Mouse (Mus musculus) midbrain, embryonic 11.5 days (tissue): ENCODE data around the gene Kdm6b. TPM values are rescaled to one million over a fixed set of nuclear protein-coding genes. Genes with fewer than 3 reads are reported as not detected.

Experiments
- ATAC-seq: fragments of 200-750 bp; cut with Nextera tagmentation; 2 replicates; pipeline ENCODE4 v1.8.0; 2017; ENCODE audit warnings: moderate TSS enrichment, moderate library complexity; ENCODE audit not compliant: low FRiP score
- DNase-seq: peaks from one replicate; pipeline ENCODE4 v3.0.0; 2015; ENCODE audit warnings: low spot score; ENCODE audit errors: missing footprints
- H3K27ac ChIP-seq: fragments of 300-500 bp; sonication (generic); 2 replicates; pipeline ENCODE4 v1.5.1; 2014; ENCODE audit warnings: low read depth, low read length
- H3K27me3 ChIP-seq: fragments of 300-500 bp; sonication (generic); 2 replicates; pipeline ENCODE4 v1.6.1; 2014; ENCODE audit warnings: mild to moderate bottlenecking, low read length, moderate library complexity, mixed read lengths; ENCODE audit not compliant: control insufficient read depth, insufficient read depth
- H3K36me3 ChIP-seq: fragments of 300-500 bp; sonication (generic); 2 replicates; pipeline ENCODE4 v1.6.1; 2014; ENCODE audit warnings: mild to moderate bottlenecking, low read length, moderate library complexity, mixed read lengths; ENCODE audit not compliant: control insufficient read depth, insufficient read depth
- H3K4me1 ChIP-seq: fragments of 300-500 bp; sonication (generic); 2 replicates; pipeline ENCODE4 v1.6.1; 2014; ENCODE audit warnings: low read length; ENCODE audit not compliant: control insufficient read depth, insufficient read depth
- H3K4me2 ChIP-seq: fragments of 300-500 bp; sonication (generic); 2 replicates; pipeline ENCODE4 v1.6.1; 2014; ENCODE audit warnings: mild to moderate bottlenecking, moderate library complexity
- H3K4me3 ChIP-seq: fragments of 300-500 bp; sonication (generic); 2 replicates; pipeline ENCODE4 v1.5.1; 2014; ENCODE audit warnings: low read depth, low read length
- H3K9ac ChIP-seq: fragments of 300-500 bp; sonication (generic); 2 replicates; pipeline ENCODE4 v1.6.1; 2014; ENCODE audit warnings: low read length
- H3K9me3 ChIP-seq: fragments of 300-500 bp; sonication (generic); 2 replicates; pipeline ENCODE4 v1.6.1; 2016; ENCODE audit warnings: low read length; ENCODE audit not compliant: control insufficient read depth
- WGBS: fragments of 180-500 bp; shearing (Covaris S2); extraction: QIAGEN DNeasy Blood & Tissue Kit; methylation state at CpG from one replicate; pipeline ENCODE4 v1.1.7; 2014; 5-methylcytosine and 5-hydroxymethylcytosine counted together
- polyA plus RNA-seq: library from polyadenylated mRNA; unstranded; fragments of >200 nt; fragmentation: Nextera tagmentation; extraction: Ambion mirVana; gene quantifications from 2 replicates; pipeline ENCODE4 v1.2.1, GENCODE M21; 2014

The Kdm6b gene
- polyA plus RNA-seq, 1 experiment from 2014 or later: 31.7 TPM

DNA sequence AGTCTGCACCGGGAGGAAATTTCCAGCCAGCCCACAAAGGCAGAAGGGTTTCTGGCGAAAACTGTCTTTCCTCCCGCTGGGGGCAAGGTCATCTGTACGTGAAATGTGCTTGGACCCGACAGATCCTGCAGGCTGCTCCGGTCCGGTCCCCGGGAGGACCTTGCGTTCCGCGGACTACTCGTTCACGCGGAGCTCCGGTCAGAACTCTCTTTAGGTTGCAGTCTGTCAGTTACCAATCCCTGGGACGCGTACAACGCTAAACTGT lies 3.5 kb downstream of the Kdm6b start:
- DNase-seq: no peak
- H3K4me1 ChIP-seq: peaks cover 44% of the 10 kb centered on the region
- peaks cover 20% of the 10 kb centered on the region for H3K36me3 ChIP-seq
- no peak for ATAC-seq
- peak overlapping the region; percentile 95 for H3K27ac ChIP-seq
- WGBS: under 1% methylated on average over 18 of the region's 18 CpGs
- H3K4me3 ChIP-seq: peak overlapping the region; percentile 75
- H3K4me2 ChIP-seq: peak overlapping the region; percentile 91
- no peaks in the 10 kb centered on the region for H3K27me3 ChIP-seq
- H3K9ac ChIP-seq: peak overlapping the region; percentile 90
- H3K9me3 ChIP-seq: no peaks in the 10 kb centered on the region

DNA sequence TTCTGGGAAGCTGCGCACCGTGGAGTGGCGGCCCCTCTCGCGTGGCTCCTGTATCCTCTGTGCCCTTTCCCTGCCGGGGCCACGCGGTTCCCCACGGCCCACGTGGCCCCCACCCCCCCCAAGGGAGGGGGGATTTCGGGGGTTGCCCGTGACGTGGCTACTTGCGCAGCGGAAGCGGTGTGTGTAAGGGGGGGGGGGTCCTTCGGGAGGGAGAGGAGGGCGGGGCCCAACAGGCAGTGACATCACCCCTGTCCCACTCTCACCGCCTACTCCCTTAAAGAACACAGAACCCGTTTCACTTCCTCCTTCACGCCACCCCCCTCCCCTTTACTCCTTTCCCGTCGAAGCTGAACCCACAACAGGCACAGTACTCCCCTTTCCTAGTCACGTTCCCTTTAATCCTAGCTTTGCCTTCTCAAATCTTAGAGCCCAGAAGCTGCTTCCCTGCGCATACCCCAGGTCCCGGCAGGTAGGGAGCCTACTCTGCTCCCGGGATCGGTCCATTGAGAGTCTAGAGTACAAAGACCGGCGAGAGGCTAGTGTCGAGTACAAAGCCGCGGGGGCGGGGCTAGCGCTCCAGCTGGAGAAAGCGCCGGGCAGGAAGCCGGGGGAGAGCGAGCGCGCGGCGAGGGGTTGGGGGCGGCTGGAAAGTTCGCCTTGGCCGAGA lies 4.0 kb downstream of the Kdm6b start:
- 1% methylated on average over 39 of the region's 46 CpGs for WGBS

GRCm38 (mm10) chr11:69408541-69409377 lies 4.7 kb downstream of the Kdm6b start:
- Histone ChIP-seq H3K4me2 (peak overlapping the region; percentile 91), H3K4me3 (peak overlapping the region; percentile 75), H3K27me3 (no peaks in the 10 kb centered on the region), H3K9ac (peak overlapping the region; percentile 90), H3K4me1 (peaks cover 32% of the 10 kb centered on the region), H3K27ac (peak overlapping the region; percentile 95), H3K9me3 (no peaks in the 10 kb centered on the region), H3K36me3 (peaks cover 31% of the 10 kb centered on the region)
- DNase-seq (peak; percentile 97), ATAC-seq (peak; percentile 73)
- 0% methylated on average over 33 of the region's 33 CpGs for WGBS

More for the DNA sequence above, 4.0 kb downstream of the Kdm6b start:
- peak overlapping the region; percentile 95 for H3K27ac ChIP-seq
- H3K36me3 ChIP-seq: peaks cover 25% of the 10 kb centered on the region
- no peaks in the 10 kb centered on the region for H3K9me3 ChIP-seq
- H3K4me3 ChIP-seq: peak overlapping the region; percentile 75
- peak; percentile 98 for DNase-seq
- ATAC-seq: peak; percentile 57
- peaks cover 40% of the 10 kb centered on the region for H3K4me1 ChIP-seq
- H3K27me3 ChIP-seq: no peaks in the 10 kb centered on the region
- peak overlapping the region; percentile 91 for H3K4me2 ChIP-seq
- H3K9ac ChIP-seq: peak overlapping the region; percentile 90

GRCm38 (mm10) chr11:69407724-69408004 lies 5.8 kb downstream of the Kdm6b start:
- no peak for ATAC-seq
- Histone ChIP-seq H3K9me3 (no peaks in the 10 kb centered on the region), H3K36me3 (peaks cover 34% of the 10 kb centered on the region), H3K9ac (0 out of 2 replicates have a peak overlapping the region, but pooled peaks have one; percentile 33), H3K4me1 (peaks cover 21% of the 10 kb centered on the region), H3K4me2 (no peak overlapping the region), H3K4me3 (no peak overlapping the region), H3K27ac (no peak overlapping the region), H3K27me3 (no peaks in the 10 kb centered on the region)
- DNase-seq: no peak
- WGBS: 89% methylated on average over 4 of the region's 4 CpGs

DNA sequence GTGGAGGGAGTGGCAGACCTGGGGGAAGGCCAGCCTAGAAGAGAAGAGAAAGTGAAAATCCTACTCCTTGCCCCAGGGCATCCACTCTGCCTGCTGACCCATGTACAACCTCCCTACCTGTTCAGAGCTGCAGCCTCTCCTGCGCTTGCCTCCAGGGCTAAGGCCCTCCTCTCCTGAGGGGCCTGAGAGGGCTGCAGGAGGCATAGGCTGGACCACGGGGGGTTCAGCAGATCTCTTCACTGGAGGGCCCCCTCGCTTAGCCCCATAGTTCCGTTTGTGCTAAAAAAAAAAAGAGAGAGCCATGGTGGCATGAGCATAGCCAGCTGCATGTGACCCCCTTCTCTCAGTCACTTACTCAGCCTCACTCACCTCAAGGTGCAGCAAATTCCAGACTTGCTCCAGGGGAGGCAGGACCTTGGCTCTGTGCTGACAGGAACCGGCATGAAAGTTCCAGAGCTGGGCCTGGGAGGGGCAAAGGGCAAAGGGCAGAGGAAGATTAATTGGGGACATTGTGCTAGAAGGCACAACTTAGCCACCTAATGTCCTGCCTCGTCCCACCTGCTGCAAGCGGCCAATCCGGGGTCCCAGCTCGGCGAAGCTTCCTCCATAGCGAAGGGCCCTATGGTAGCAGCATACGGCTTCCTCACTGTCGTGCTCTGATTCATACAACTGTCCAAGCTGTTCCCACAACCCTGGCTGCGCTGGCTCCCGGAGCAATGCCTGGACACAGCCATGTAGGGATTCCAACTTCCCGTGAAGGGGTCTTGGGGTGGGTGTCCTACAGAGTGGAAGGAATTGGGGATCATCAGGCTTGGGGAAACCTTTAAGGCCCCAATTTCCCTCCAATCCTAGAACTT lies 6.4 kb downstream of the Kdm6b start:
- Histone ChIP-seq H3K4me1 (peaks cover 15% of the 10 kb centered on the region), H3K4me3 (no peak overlapping the region), H3K9me3 (no peaks in the 10 kb centered on the region), H3K36me3 (peaks cover 36% of the 10 kb centered on the region), H3K27me3 (no peaks in the 10 kb centered on the region), H3K4me2 (no peak overlapping the region), H3K9ac (no peak overlapping the region), H3K27ac (no peak overlapping the region)
- no peak for DNase-seq
- WGBS: 91% methylated on average over 16 of the region's 16 CpGs
- ATAC-seq: no peak

- H3K36me3 ChIP-seq: peaks cover 39% of the 10 kb centered on the region
- no peaks in the 10 kb centered on the region for H3K9me3 ChIP-seq
- peaks cover 9% of the 10 kb centered on the region for H3K4me1 ChIP-seq
- ATAC-seq (no peak), DNase-seq (no peak)
- H3K27me3 ChIP-seq: no peaks in the 10 kb centered on the region
- H3K27ac ChIP-seq: no peak overlapping the region
- no peak overlapping the region for H3K9ac ChIP-seq
- H3K4me3 ChIP-seq: no peak overlapping the region
- no peak overlapping the region for H3K4me2 ChIP-seq
- 91% methylated on average over 19 of the region's 19 CpGs for WGBS
Measured at GRCm38 (mm10) chr11:69406282-69406681, 7.2 kb downstream of the Kdm6b start.

DNA sequence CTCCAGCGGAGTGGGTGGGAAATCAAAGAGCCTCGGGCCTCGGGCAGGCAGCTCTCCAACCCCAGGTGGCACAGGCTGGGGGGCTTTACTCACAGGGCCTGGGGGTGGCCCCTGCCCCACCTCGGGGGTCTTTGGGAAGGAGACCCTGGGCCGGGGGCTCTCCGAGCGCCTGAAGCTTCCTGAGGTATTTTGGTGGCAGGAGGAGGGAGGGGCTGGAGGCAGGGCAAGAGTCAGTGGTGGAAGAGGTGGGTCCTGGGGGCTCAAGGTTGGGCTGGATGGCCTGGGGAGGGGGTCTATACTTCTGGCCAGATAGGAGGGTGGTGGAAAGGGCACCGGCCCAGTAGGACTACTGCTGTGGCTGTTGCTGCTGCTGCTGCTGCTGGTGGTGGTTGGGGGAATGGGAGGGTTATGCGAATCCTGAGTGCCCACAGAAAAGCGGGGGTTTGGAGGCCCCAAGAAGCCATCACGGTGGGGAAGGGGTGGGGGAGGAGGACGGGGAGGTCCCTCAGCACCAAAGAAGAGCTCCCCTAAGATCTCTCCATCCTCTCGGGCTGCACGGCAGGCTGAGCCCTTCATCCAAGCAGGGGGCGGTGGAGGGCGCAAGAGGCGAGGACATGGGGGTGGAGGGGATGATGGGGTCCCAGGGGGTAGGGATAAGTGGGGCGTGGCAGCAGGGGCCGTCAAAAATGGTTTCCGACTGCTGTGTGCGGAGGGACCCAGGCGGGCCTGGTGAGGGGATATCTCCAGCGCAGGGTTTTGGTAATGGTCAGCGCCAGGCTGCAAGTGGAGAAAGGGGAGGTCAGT lies 7.9 kb downstream of the Kdm6b start:
- no peak for DNase-seq
- no peak overlapping the region for H3K9ac ChIP-seq
- WGBS: 92% methylated on average over 24 of the region's 24 CpGs

DNA sequence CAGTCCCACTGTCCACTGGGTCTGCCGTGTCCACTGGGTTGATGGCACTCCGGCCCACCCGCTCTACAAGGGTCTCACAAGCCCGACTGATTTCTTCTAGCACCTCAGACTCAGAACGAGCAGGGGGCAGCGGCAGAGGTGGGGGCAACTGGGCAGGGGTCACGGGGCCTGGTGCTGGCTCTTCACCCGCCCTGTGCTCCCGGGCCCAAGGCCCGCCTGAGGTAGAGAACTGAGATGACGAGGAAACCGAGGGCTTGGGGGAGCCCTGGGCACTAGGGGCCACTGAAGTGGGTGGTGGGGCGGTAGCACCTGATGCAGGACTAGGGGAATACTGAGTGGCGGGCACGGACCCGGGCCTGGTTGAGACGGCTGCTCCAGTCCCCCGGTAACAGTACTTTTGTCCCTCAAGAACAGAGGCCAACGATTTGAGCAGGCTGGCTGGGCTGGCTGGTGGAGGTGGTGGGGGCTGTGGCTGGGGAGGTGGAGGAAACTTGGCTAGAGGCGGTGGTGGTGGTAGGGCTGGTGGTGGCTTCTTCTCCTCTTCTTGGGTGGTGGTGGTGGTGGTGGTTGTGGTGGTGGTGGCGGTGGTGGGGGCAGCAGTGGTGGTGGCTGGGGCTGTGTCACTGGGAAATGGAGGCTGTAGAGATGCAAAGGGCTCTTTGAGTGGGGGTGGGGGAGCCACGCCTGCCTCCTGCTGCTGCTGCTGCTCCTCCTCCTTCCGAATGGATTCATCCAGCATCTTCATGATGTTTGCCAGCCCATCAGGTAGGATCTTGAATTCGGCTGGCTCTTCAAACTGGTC lies 8.7 kb downstream of the Kdm6b start:
- DNase-seq: no peak
- WGBS: 95% methylated on average over 21 of the region's 24 CpGs
- Histone ChIP-seq H3K4me2 (no peak overlapping the region), H3K27me3 (peaks cover 10% of the 10 kb centered on the region), H3K4me1 (peaks cover 15% of the 10 kb centered on the region), H3K9me3 (no peaks in the 10 kb centered on the region), H3K36me3 (peaks cover 54% of the 10 kb centered on the region), H3K4me3 (no peak overlapping the region), H3K27ac (no peak overlapping the region), H3K9ac (no peak overlapping the region)
- ATAC-seq: no peak

More for the DNA sequence above, 7.9 kb downstream of the Kdm6b start:
- Histone ChIP-seq H3K27me3 (peaks cover 2% of the 10 kb centered on the region; the same call in 1 of the 2 replicates), H3K4me1 (peaks cover 9% of the 10 kb centered on the region), H3K36me3 (peaks cover 46% of the 10 kb centered on the region), H3K27ac (no peak overlapping the region), H3K4me3 (no peak overlapping the region), H3K4me2 (no peak overlapping the region), H3K9me3 (no peaks in the 10 kb centered on the region)
- ATAC-seq: no peak
